Comparison of ENCODE assay signal across 19 mouse cellular contexts in the genomic region with DNA sequence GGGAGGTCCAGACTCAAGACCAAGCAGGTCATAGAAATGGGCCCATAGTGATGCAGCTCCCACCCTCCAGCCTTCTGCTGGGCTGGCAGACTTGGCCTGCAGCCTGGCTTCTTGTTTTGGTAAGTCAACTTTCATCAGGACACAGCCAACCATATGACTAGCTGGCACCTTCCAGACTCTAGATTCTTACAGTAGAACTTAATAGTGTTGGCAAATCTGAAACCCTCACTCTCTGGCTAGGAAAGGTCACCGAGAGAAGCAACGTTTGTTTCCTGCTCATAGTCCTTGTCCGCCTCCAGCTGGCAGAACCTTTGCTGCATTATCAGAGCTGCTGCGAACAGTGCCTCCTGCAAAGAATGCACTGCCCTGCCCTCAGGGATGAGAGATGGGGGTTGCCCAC. TPM values are rescaled to one million over a fixed set of nuclear protein-coding genes. Genes with fewer than 3 reads are reported as not detected.
A peak's percentile ranks its signal among the peaks of the same experiment; 100 is the strongest.
DNase-seq lines count a peak whose midpoint lies in the region; ATAC-seq and TF ChIP-seq lines count a peak whose summit lies in the region.
"Had no signal": no experiment of that assay in that cellular context is flagged by ENCODE, and none has a peak within 500 bp of the region (broad histone marks: within the 10 kb centered on the region; RNA-seq: fewer than 3 reads in every experiment).

No protein-coding gene starts in this region.

- H3K9ac ChIP-seq in liver, embryonic 14.5 days (replicated peaks), result no peak overlapping the region
- no peak overlapping the region for H3K9ac ChIP-seq in liver, embryonic 12.5 days
- H3K9ac ChIP-seq: liver, embryonic 13.5 days; stomach, embryonic 15.5 days had no signal

- intact Hi-C loops in heart, postnatal 10 days (cut with DNase I), result loop anchor here (5.0 kb wide), 2 partner anchors 36 to 54 kb away; a partner anchor contains a TSS

- no peak overlapping the region for H3K27ac ChIP-seq in heart, embryonic 10.5 days
- no peak overlapping the region for H3K27ac ChIP-seq in liver, embryonic 14.5 days
- no peak overlapping the region for H3K27ac ChIP-seq in liver, embryonic 12.5 days
- H3K27ac ChIP-seq: liver, embryonic 13.5 days; stomach, embryonic 15.5 days had no signal

- no peak overlapping the region for H3K4me2 ChIP-seq in liver, embryonic 14.5 days (ENCODE audit: low read depth)
- H3K4me2 ChIP-seq in liver, embryonic 12.5 days, result no peak overlapping the region
- H3K4me2 ChIP-seq: liver, embryonic 13.5 days; neural tube, embryonic 13.5 days; stomach, embryonic 15.5 days had no signal

- H3K27me3 ChIP-seq in heart, embryonic 10.5 days (ENCODE audit: insufficient read depth, poor library complexity, severe bottlenecking), result no peaks in the 10 kb centered on the region
- H3K27me3 ChIP-seq in liver, embryonic 14.5 days (ENCODE audit: control insufficient read depth, insufficient read depth, low read length), result no peaks in the 10 kb centered on the region
- H3K27me3 ChIP-seq in liver, embryonic 12.5 days (replicated peaks), result no peaks in the 10 kb centered on the region
- H3K27me3 ChIP-seq: liver, embryonic 13.5 days; stomach, embryonic 15.5 days had no signal

- peaks cover 25% of the 10 kb centered on the region for H3K4me1 ChIP-seq in heart, embryonic 10.5 days
- H3K4me1 ChIP-seq in liver, embryonic 14.5 days (replicated peaks; ENCODE audit: control insufficient read depth in 2 of 2, insufficient read depth in 2 of 2, low read length in 1 of 2), result 0 out of 4 replicates have a peak, but pooled peaks cover 0 to 2% of the 10 kb centered on the region in 2 experiments
- peaks cover 6% of the 10 kb centered on the region; the same call in 1 of the 2 replicates for H3K4me1 ChIP-seq in liver, embryonic 12.5 days
- H3K4me1 ChIP-seq: stomach, embryonic 15.5 days had no signal

- DNase-seq in cerebellum, adult 9-11 months, result peak; percentile 61
- DNase-seq in heart, postnatal 10 days, result peak; percentile 48 to 65
- DNase-seq in heart, embryonic 10.5 days (ENCODE audit: low spot score), result no peak
- DNase-seq in liver, embryonic 14.5 days (ENCODE audit: low read depth in 3 of 3, low spot score in 3 of 3), result no peak
- peak; percentile 47 for DNase-seq in fibroblast of lung, adult 2 months (ENCODE audit: low read depth)
- no peak for DNase-seq in ovary, adult 18-20 months (ENCODE audit: low spot score)
- DNase-seq: adrenal gland, postnatal 10 days; liver, embryonic 13.5 days; lung, postnatal 14 days; retina, postnatal 1 day; thymus, postnatal 4 days had no signal

- no peak for ATAC-seq in cerebellum, adult (ENCODE audit: insufficient number of reproducible peaks, low FRiP score, low TSS enrichment)
- no peak for ATAC-seq in liver, embryonic 14.5 days (ENCODE audit: insufficient read depth)
- ATAC-seq in liver, embryonic 12.5 days, result no peak
- ATAC-seq: intestine, embryonic 16.5 days had no signal

- H3K9me3 ChIP-seq in heart, embryonic 10.5 days, result no peaks in the 10 kb centered on the region
- no peaks in the 10 kb centered on the region for H3K9me3 ChIP-seq in liver, embryonic 14.5 days (ENCODE audit: control insufficient read depth, low read length)
- H3K9me3 ChIP-seq in liver, embryonic 12.5 days (replicated peaks), result no peaks in the 10 kb centered on the region
- H3K9me3 ChIP-seq: hindbrain, embryonic 10.5 days; liver, embryonic 13.5 days; neural tube, embryonic 13.5 days; stomach, embryonic 15.5 days had no signal

- H3K4me3 ChIP-seq in heart, embryonic 10.5 days, result no peak overlapping the region
- H3K4me3 ChIP-seq in liver, embryonic 14.5 days (ENCODE audit: insufficient read depth in 1 of 2, low read depth in 2 of 2, low read length in 2 of 2), result no peak overlapping the region
- no peak overlapping the region for H3K4me3 ChIP-seq in liver, embryonic 12.5 days
- H3K4me3 ChIP-seq: erythroblast, embryonic 14.5 days; hindbrain, embryonic 10.5 days; liver, embryonic 13.5 days; neural tube, embryonic 13.5 days; stomach, embryonic 15.5 days had no signal

- TF ChIP-seq EP300 in liver, embryonic 14.5 days (IDR thresholded peaks at IDR 0.05; ENCODE audit: low read depth), result no peak

- 50% methylated on average over 4 of the region's 4 CpGs for WGBS in heart, embryonic 10.5 days
- WGBS in liver, embryonic 14.5 days (ENCODE audit: insufficient replicate concordance), result 59% methylated on average over 4 of the region's 4 CpGs
- 58% methylated on average over 4 of the region's 4 CpGs for WGBS in liver, embryonic 12.5 days (ENCODE audit: insufficient replicate concordance)

- peak; percentile 8; the same call in 1 of the 2 replicates for TF ChIP-seq CTCF in liver, embryonic 14.5 days (IDR thresholded peaks at IDR 0.05; ENCODE audit: low read depth)

- H3K36me3 ChIP-seq in heart, embryonic 10.5 days, result no peaks in the 10 kb centered on the region
- no peaks in the 10 kb centered on the region for H3K36me3 ChIP-seq in liver, embryonic 14.5 days (replicated peaks; ENCODE audit: control insufficient read depth, insufficient read depth, low read depth)
- no peaks in the 10 kb centered on the region for H3K36me3 ChIP-seq in liver, embryonic 12.5 days
- H3K36me3 ChIP-seq: hindbrain, embryonic 10.5 days; liver, embryonic 13.5 days; neural tube, embryonic 13.5 days; stomach, embryonic 15.5 days had no signal

RNA-seq across cellular contexts. Expression of a gene that starts 1.5 kb away (rescaled TPM):
- not detected for total RNA-seq in heart, postnatal 10 days (2021)
- 0.06 TPM in 1 of 2 replicates, not detected in the other for polyA plus RNA-seq in heart, embryonic 10.5 days (2016; fragmentation: Nextera tagmentation; extraction: Ambion mirVana)
- 0.02 TPM in 1 of 2 replicates, not detected in the other for polyA plus RNA-seq in liver, embryonic 14.5 days (2012; rRNA removed)
- polyA plus RNA-seq in liver, embryonic 14.5 days (2014; fragmentation: Nextera tagmentation; extraction: Ambion mirVana), result not detected in 2 replicates
- not detected in 2 replicates for polyA plus RNA-seq in liver, embryonic 12.5 days (2016; fragmentation: Nextera tagmentation; extraction: Ambion mirVana)
- total RNA-seq: adrenal gland, postnatal 10 days had no signal
- polyA plus RNA-seq: erythroblast, embryonic 14.5 days; gonadal fat pad, adult 2 months; hindbrain, embryonic 10.5 days; intestine, embryonic 16.5 days; liver, embryonic 13.5 days; neural tube, embryonic 13.5 days had no signal

RNA-seq across cellular contexts. Expression of a gene that starts 54.7 kb away (rescaled TPM):
- total RNA-seq in heart, postnatal 10 days (2021), result 10 to 100 TPM; 22.9 to 28.6 TPM
- 11.0 and 12.8 TPM in 2 replicates for polyA plus RNA-seq in heart, embryonic 10.5 days (2016; fragmentation: Nextera tagmentation; extraction: Ambion mirVana)
- 17.1 and 18.2 TPM in 2 replicates for polyA plus RNA-seq in liver, embryonic 14.5 days (2012; rRNA removed)
- 18.7 and 20.6 TPM in 2 replicates for polyA plus RNA-seq in liver, embryonic 14.5 days (2014; fragmentation: Nextera tagmentation; extraction: Ambion mirVana)
- 20.7 and 22.6 TPM in 2 replicates for polyA plus RNA-seq in liver, embryonic 12.5 days (2016; fragmentation: Nextera tagmentation; extraction: Ambion mirVana)

Comparison
In these comparisons a context has a peak if more than half of its experiments do, and no peak if none do; other contexts are left out.
1. DNase-seq: peak in cerebellum, adult 9-11 months (single experiment), heart, postnatal 10 days (2 of 2) and fibroblast of lung, adult 2 months (single experiment); none in heart, embryonic 10.5 days (single experiment), liver, embryonic 14.5 days (0 of 3) and ovary, adult 18-20 months (single experiment).